ENCODE assay signal across 22 mouse cellular contexts in the genomic region with DNA sequence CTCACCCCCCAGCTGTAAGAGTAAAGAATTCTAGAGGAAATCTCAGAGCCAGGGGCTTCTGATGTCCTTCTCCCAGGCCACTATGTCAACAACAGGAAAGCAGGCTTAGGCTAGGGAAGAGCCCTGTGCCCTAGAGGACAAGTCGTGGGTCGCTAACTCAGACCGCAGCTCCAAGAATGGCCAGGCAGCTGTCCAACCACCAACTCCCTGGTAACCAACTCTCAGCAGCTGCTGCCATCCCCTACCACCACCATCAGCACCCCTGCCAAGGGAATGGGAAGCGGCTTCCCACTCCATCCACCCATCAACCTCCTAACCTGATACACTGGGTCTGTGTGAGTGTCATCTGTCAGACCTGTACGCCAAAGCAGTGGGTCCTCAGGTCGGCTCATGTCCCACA. TPM values are rescaled to one million over a fixed set of nuclear protein-coding genes. Genes with fewer than 3 reads are reported as not detected.
DNase-seq lines count a peak whose midpoint lies in the region; ATAC-seq and TF ChIP-seq lines count a peak whose summit lies in the region.
"Had no signal": no experiment of that assay in that cellular context is flagged by ENCODE, and none has a peak within 500 bp of the region (broad histone marks: within the 10 kb centered on the region; RNA-seq: fewer than 3 reads in every experiment).

No protein-coding gene starts in this region.

- no peak overlapping the region for H3K9ac ChIP-seq in midbrain, embryonic 11.5 days (ENCODE audit: low read length)
- H3K9ac ChIP-seq in stomach, postnatal 0 days (ENCODE audit: low read length), result no peak overlapping the region
- H3K9ac ChIP-seq: heart, embryonic 13.5 days; hindbrain, embryonic 15.5 days; limb, embryonic 13.5 days; lung, embryonic 15.5 days had no signal

- H3K27ac ChIP-seq in gastrocnemius, adult 2 months, result no peak overlapping the region
- H3K27ac ChIP-seq in midbrain, embryonic 11.5 days (ENCODE audit: low read depth, low read length), result no peak overlapping the region
- H3K27ac ChIP-seq in midbrain, embryonic 10.5 days (replicated peaks), result no peak overlapping the region
- H3K27ac ChIP-seq in stomach, postnatal 0 days (replicated peaks), result no peak overlapping the region
- H3K27ac ChIP-seq: heart, embryonic 13.5 days; hindbrain, embryonic 10.5 days; hindbrain, embryonic 15.5 days; left cerebral cortex, adult 2 months; limb, embryonic 13.5 days; lung, embryonic 15.5 days had no signal

- no peaks in the 10 kb centered on the region for H3K27me3 ChIP-seq in midbrain, embryonic 11.5 days (ENCODE audit: control insufficient read depth, insufficient read depth, low read length)
- no peaks in the 10 kb centered on the region for H3K27me3 ChIP-seq in midbrain, embryonic 10.5 days (ENCODE audit: low read depth, poor library complexity, severe bottlenecking)
- no peaks in the 10 kb centered on the region for H3K27me3 ChIP-seq in stomach, postnatal 0 days (ENCODE audit: control insufficient read depth, insufficient read depth, low read length)
- H3K27me3 ChIP-seq: heart, embryonic 13.5 days; hindbrain, embryonic 15.5 days; limb, embryonic 13.5 days; lung, embryonic 15.5 days had no signal

- peaks cover 26% of the 10 kb centered on the region for H3K36me3 ChIP-seq in midbrain, embryonic 11.5 days (ENCODE audit: control insufficient read depth, insufficient read depth, low read length)
- peaks cover 75% of the 10 kb centered on the region for H3K36me3 ChIP-seq in midbrain, embryonic 10.5 days
- peaks cover 38% of the 10 kb centered on the region for H3K36me3 ChIP-seq in stomach, postnatal 0 days (ENCODE audit: control insufficient read depth, insufficient read depth, low read length)

- ATAC-seq in midbrain, embryonic 11.5 days (ENCODE audit: low FRiP score), result no peak
- ATAC-seq in stomach, postnatal 0 days (ENCODE audit: low FRiP score, low TSS enrichment), result no peak
- ATAC-seq: inflammation-experienced regulatory T-cells, adult 6 months had no signal

- DNase-seq in gastrocnemius, adult 2 months, result peak; percentile 18
- no peak for DNase-seq in gastrocnemius, postnatal 14 days
- DNase-seq in midbrain, embryonic 11.5 days (ENCODE audit: low spot score, missing footprints), result peak; percentile 82
- no peak for DNase-seq in midbrain, embryonic 10.5 days (ENCODE audit: low spot score)
- DNase-seq in right cerebral cortex, postnatal 14 days, result peak; percentile 36
- DNase-seq in right cerebral cortex, postnatal 36 days (ENCODE audit: low spot score in 2 of 2), result no peak
- DNase-seq in stomach, postnatal 0 days (ENCODE audit: low spot score), result no peak
- DNase-seq: adrenal gland, adult 8-10 months; cerebellum, adult 8-10 months; heart, postnatal 10 days; kidney, adult 11 months; kidney, postnatal 25 days; thymus, adult 18-20 months had no signal

- intact Hi-C loops in gastrocnemius, adult 2 months (cut with DNase I), result no loop called here
- intact Hi-C loops in gastrocnemius, postnatal 14 days (cut with DNase I; ENCODE audit: low total_unique reads), result no loop called here

- H3K4me1 ChIP-seq in midbrain, embryonic 11.5 days (ENCODE audit: control insufficient read depth, insufficient read depth, low read length), result no peaks in the 10 kb centered on the region
- 0 out of 2 replicates have a peak, but pooled peaks cover 6% of the 10 kb centered on the region for H3K4me1 ChIP-seq in midbrain, embryonic 10.5 days
- H3K4me1 ChIP-seq in stomach, postnatal 0 days (replicated peaks; ENCODE audit: control insufficient read depth, insufficient read depth), result no peaks in the 10 kb centered on the region
- H3K4me1 ChIP-seq: heart, embryonic 13.5 days; hindbrain, embryonic 10.5 days; hindbrain, embryonic 15.5 days; limb, embryonic 13.5 days; lung, embryonic 15.5 days had no signal

- H3K4me2 ChIP-seq in midbrain, embryonic 11.5 days, result no peak overlapping the region
- no peak overlapping the region for H3K4me2 ChIP-seq in stomach, postnatal 0 days (replicated peaks; ENCODE audit: low read depth)
- H3K4me2 ChIP-seq: heart, embryonic 13.5 days; hindbrain, embryonic 15.5 days; limb, embryonic 13.5 days; liver, embryonic 11.5 days; lung, embryonic 15.5 days had no signal

- WGBS in midbrain, embryonic 11.5 days, result 66% methylated on average over 6 of the region's 6 CpGs
- 72% methylated on average over 6 of the region's 6 CpGs for WGBS in midbrain, embryonic 10.5 days
- 78% methylated on average over 6 of the region's 6 CpGs for WGBS in stomach, postnatal 0 days

- no peak overlapping the region for H3K4me3 ChIP-seq in gastrocnemius, adult 2 months
- no peak overlapping the region for H3K4me3 ChIP-seq in midbrain, embryonic 11.5 days (ENCODE audit: low read depth, low read length)
- H3K4me3 ChIP-seq in midbrain, embryonic 10.5 days, result no peak overlapping the region
- no peak overlapping the region for H3K4me3 ChIP-seq in stomach, postnatal 0 days (ENCODE audit: low read depth, low read length)
- H3K4me3 ChIP-seq: heart, embryonic 13.5 days; hindbrain, embryonic 10.5 days; hindbrain, embryonic 15.5 days; left cerebral cortex, adult 2 months; limb, embryonic 13.5 days; lung, embryonic 15.5 days had no signal

- no peak for TF ChIP-seq EP300 in stomach, postnatal 0 days (optimal IDR thresholded peaks at IDR 0.05)

- H3K9me3 ChIP-seq in midbrain, embryonic 11.5 days (ENCODE audit: control insufficient read depth, low read length), result no peaks in the 10 kb centered on the region
- H3K9me3 ChIP-seq in midbrain, embryonic 10.5 days (replicated peaks), result no peaks in the 10 kb centered on the region
- no peaks in the 10 kb centered on the region for H3K9me3 ChIP-seq in stomach, postnatal 0 days (ENCODE audit: control insufficient read depth, low read length)
- H3K9me3 ChIP-seq: G1E; heart, embryonic 13.5 days; hindbrain, embryonic 10.5 days; hindbrain, embryonic 15.5 days; limb, embryonic 13.5 days; lung, embryonic 15.5 days had no signal

- no peak for TF ChIP-seq CTCF in gastrocnemius, adult 2 months (IDR thresholded peaks at IDR 0.05)
- TF ChIP-seq CTCF in stomach, postnatal 0 days (IDR thresholded peaks at IDR 0.05; ENCODE audit: low read depth), result no peak

RNA-seq across cellular contexts. Expression of a gene that starts 15.7 kb away (rescaled TPM):
- total RNA-seq in gastrocnemius, adult 2 months (2021), result 1 to 10 TPM; 4.4 to 5.0 TPM
- 1 to 10 TPM; 3.2 to 3.3 TPM for total RNA-seq in gastrocnemius, postnatal 14 days (2021)
- polyA plus RNA-seq in midbrain, embryonic 11.5 days (2014; fragmentation: Nextera tagmentation; extraction: Ambion mirVana), result 25.5 and 25.9 TPM in 2 replicates
- polyA plus RNA-seq in midbrain, embryonic 10.5 days (2016; fragmentation: Nextera tagmentation; extraction: Ambion mirVana), result 26.6 and 30.5 TPM in 2 replicates
- polyA plus RNA-seq in stomach, postnatal 0 days (2015; fragmentation: Nextera tagmentation; extraction: Ambion mirVana), result 10.9 and 13.2 TPM in 2 replicates

RNA-seq across cellular contexts. Expression of a gene that starts 24.2 kb away (rescaled TPM):
- 100 to 1,000 TPM in 1 of 2 experiments, 10 to 100 TPM in 1; 93.8 to 110 TPM for total RNA-seq in gastrocnemius, adult 2 months (2021)
- total RNA-seq in gastrocnemius, postnatal 14 days (2021), result 10 to 100 TPM; 75.4 to 90.4 TPM
- 741 and 754 TPM in 2 replicates for polyA plus RNA-seq in midbrain, embryonic 11.5 days (2014; fragmentation: Nextera tagmentation; extraction: Ambion mirVana)
- polyA plus RNA-seq in midbrain, embryonic 10.5 days (2016; fragmentation: Nextera tagmentation; extraction: Ambion mirVana), result 777 and 858 TPM in 2 replicates
- 202 and 206 TPM in 2 replicates for polyA plus RNA-seq in stomach, postnatal 0 days (2015; fragmentation: Nextera tagmentation; extraction: Ambion mirVana)

RNA-seq across cellular contexts. Expression of a gene that starts 44.5 kb away (rescaled TPM):
- total RNA-seq in gastrocnemius, adult 2 months (2021), result 1 to 10 TPM; 3.6 to 4.1 TPM
- total RNA-seq in gastrocnemius, postnatal 14 days (2021), result 1 to 10 TPM; 5.9 to 6.4 TPM
- 6.4 and 8.4 TPM in 2 replicates for polyA plus RNA-seq in midbrain, embryonic 11.5 days (2014; fragmentation: Nextera tagmentation; extraction: Ambion mirVana)
- 12.1 and 13.5 TPM in 2 replicates for polyA plus RNA-seq in midbrain, embryonic 10.5 days (2016; fragmentation: Nextera tagmentation; extraction: Ambion mirVana)
- polyA plus RNA-seq in stomach, postnatal 0 days (2015; fragmentation: Nextera tagmentation; extraction: Ambion mirVana), result 3.0 and 3.1 TPM in 2 replicates

Comparison
In these comparisons a context has a peak if more than half of its experiments do, and no peak if none do; other contexts are left out.
1. DNase-seq: peak in gastrocnemius, adult 2 months (single experiment), midbrain, embryonic 11.5 days (single experiment) and right cerebral cortex, postnatal 14 days (single experiment); none in gastrocnemius, postnatal 14 days (single experiment), midbrain, embryonic 10.5 days (single experiment), right cerebral cortex, postnatal 36 days (0 of 2) and stomach, postnatal 0 days (single experiment).